Mouse (Mus musculus): ENCODE measurements at regions not wholly inside any gene's neighbourhood (a gene's known extent, or its start where the extent isn't known, plus 50 kb on each side); places are given as distances from the start of the nearest gene placed in this dataset.

- no peak for ATAC-seq
Observed at GRCm38 (mm10) chr14:25342865-25343565, 116.0 kb upstream of the Zmiz1 start.

GRCm38 (mm10) chr14:25345995-25346394 lies 113.0 kb upstream of the Zmiz1 start:
- ATAC-seq = no peak

- ATAC-seq = no peak
Observed at GRCm38 (mm10) chr14:25346813-25347610, 112.0 kb upstream of the Zmiz1 start.

DNA sequence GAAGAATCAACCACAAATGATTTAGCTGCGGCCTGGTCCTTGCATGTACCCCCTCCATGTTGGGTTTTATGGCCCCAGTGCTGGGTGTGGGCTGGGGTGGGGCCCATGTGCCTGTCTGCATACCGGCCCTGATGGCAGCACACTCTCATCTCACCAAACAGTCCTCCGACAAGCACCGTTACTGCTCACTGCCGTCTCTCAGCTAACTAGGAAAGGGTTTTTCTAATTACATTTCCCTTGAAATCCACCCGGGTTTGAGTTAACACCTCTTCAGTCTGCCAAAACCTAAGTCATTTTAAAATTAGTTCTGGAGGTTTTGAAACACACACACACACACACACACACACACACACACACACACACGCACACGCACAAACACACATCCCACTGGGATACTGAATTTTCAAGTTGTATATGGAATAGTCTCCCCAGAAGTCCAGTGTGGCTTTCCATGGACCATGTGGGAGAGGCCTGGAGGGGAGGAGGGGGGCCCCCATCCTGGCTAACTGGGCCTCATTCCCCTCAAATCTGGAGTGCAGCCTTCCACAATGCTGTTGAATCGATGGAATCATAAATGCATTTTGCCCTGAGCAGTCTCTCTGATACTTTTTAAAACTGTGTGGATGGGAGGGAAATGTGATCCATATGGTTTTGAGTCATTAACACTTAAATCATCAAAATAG lies 108.6 kb upstream of the Zmiz1 start:
- no peak for ATAC-seq

DNA sequence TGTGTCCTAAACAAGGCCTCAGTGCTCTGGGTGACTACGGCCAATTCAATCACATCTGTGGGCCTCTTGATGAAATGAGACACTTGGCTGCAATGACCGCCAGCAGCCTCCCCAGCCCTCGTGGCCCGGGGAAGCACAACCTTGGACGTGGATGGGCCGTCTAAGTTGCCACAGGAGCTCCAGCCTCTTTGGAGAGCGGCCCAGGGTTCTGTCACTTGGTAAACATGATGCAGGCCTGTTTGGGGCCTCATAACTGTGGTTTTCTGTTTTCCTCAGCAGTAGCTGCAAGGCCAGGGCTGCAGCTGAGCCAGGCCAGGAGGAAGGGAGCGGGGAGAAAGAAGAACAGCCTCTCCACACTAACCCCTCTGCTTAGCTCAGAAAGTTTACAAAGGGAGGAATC lies 105.2 kb upstream of the Zmiz1 start:
- ATAC-seq = no peak

- no peak for ATAC-seq
Observed at GRCm38 (mm10) chr14:25354288-25354850, 104.6 kb upstream of the Zmiz1 start.

- no peak for ATAC-seq
Observed at GRCm38 (mm10) chr14:25357805-25358204, 101.2 kb upstream of the Zmiz1 start.

- no peak for ATAC-seq
Observed at GRCm38 (mm10) chr14:25359824-25360294, 99.1 kb upstream of the Zmiz1 start.

GRCm38 (mm10) chr14:25360726-25361125 lies 98.3 kb upstream of the Zmiz1 start:
- ATAC-seq = no peak

GRCm38 (mm10) chr14:25361129-25361528 lies 97.9 kb upstream of the Zmiz1 start:
- ATAC-seq = no peak

- no peak for ATAC-seq
Observed at GRCm38 (mm10) chr14:25362771-25363170, 96.2 kb upstream of the Zmiz1 start.

DNA sequence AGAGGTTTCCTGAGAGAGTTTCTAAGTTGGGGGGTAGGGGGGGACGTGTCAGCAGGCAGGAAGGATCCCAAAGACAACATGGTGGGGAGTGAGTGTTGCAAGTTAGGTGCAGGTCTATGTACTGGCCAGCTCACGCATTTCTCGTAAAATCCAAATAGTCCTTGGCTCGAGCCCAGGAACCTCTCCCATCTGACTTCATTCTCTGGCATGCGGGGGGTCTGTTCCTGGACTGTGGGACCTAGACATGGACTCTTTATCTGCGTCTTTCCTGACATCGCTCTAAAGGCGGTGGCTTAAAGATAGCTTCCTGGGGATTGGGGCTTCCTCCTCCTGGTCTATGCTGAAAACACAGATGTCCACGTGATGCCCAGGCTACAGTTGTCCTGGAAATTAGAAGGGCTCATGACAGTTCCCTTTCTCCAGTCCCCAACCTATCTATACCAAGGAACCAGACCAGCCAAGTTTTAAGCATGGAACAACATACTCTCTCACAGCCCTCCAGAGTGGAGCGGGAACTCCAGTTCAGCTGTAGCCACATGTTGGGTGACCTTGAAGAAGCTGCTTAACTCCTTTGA lies 93.7 kb upstream of the Zmiz1 start:
- no peak for ATAC-seq

DNA sequence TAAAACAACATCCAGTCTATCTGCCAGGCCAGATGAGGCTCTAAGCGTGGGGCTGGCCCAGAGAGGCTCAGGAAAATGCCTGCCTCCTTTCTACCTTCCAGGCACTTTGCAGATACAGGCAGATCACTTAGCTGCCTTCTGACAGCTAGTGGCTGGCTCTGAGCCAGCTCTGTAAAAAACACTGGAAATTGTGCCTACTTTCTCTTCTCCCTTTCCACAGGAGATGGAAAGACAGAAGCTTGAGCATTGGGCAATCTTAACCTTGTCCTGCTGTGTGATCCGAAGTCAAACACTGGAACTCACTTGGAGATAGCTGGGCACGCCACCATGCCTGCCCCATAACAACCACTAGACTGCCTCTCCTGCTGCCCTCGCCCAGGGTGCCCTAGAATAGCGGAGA lies 93.0 kb upstream of the Zmiz1 start:
- ATAC-seq = no peak

GRCm38 (mm10) chr14:25370306-25371020 lies 88.5 kb upstream of the Zmiz1 start:
- ATAC-seq = no peak

GRCm38 (mm10) chr14:25371021-25371400 lies 88.0 kb upstream of the Zmiz1 start:
- no peak for ATAC-seq

DNA sequence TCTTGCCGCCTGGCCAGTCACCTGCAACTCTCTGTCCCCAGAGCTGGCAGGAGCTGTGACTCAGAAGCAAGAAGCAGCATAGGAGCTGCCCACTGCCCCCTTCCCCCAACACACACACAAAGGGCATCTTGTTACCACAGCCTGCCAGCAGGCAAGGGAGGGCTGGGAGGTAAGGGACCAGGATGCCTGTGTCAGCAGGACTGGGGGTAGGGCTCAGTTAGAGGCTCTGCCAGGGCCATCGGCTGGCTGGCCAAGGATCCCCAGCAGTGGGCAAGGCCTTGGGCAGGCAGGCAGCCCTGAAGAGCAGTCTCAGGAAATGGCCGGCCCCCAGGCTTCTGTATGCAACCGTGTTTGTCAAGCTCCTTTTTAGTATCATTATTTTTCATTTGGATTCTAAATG lies 87.3 kb upstream of the Zmiz1 start:
- ATAC-seq = peak; percentile 22

DNA sequence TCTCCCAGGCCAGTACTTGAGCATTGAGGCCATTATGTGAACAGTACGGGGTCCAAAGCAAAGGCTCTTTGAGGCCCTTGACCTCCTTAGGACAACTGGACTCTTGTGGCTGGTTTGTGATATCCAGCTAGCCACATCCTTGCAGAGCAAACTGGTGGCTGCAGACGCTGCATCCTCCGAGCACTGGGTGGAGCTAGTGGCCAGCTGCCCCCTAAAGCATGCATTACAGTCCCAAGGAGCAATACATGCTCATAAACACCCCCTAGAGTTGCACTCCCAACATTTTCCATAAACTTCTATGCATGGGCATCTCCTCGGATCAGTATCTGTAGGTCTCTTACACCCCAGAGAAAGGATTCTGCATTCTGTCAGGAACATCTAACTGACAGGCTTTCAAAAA lies 86.4 kb upstream of the Zmiz1 start:
- ATAC-seq = no peak

- no peak for ATAC-seq
Observed at GRCm38 (mm10) chr14:25373167-25373566, 85.8 kb upstream of the Zmiz1 start.

DNA sequence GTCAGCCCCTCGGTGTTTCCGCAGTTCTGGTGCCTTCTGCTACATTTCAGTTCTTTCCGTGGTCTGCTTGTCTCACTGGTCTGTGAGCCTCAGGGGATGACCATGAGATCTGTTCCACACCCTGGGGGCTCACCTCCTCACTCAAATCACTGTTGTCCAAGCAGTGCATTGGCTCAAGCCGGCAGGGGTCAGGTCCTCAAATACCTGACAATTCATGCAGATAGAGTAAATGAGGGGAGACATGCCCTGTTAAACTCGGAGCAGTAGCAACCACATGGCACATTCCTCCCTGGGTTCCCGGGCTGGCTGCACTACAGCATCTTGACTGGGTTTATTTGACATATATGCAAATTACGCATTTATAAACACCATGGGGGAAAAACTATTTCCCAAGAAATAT lies 84.0 kb upstream of the Zmiz1 start:
- ATAC-seq = no peak

DNA sequence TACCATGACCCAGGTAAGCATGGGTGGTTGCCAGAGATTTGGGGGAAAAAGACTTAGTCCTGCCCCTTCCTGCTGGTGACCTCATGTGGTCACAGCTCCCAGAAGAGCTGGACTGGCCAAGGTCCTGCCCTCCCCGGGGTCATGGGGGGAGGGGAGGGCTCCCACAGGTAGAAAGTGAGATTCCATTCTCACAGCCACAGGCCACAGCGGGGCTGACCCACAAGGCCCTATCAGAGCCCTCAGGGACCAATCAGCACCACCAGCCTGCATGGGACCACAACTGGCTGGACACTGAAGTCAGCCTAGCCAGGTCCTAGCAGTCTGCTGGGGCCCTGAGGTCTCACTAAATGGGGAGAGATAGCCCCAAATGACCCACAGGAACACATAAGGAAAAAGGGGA lies 81.9 kb upstream of the Zmiz1 start:
- no peak for ATAC-seq

DNA sequence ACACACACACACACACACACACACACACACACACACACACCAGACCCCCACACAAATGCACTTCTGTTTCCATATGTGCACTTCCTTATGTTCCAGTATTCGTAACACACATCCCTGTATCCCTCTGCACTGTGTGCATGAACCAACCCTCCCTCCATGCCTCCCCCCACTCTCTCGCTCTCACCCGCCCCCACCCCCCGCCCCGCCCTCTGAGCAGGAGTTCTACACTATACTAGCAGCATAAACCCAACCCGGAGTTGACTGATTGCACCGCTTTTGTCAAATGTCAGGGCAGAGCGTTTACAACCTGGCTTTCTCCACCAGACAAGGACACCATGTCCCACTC lies 81.5 kb upstream of the Zmiz1 start:
- ATAC-seq = peak; percentile 22
